10 mouse cellular contexts compared by ENCODE assay signal in genomic region chr9:101017734-101018516, GRCm38 (mm10). TPM values are rescaled to one million over a fixed set of nuclear protein-coding genes. Genes with fewer than 3 reads are reported as not detected.
DNase-seq lines count a peak whose midpoint lies in the region; ATAC-seq and TF ChIP-seq lines count a peak whose summit lies in the region.
"Had no signal": no experiment of that assay in that cellular context is flagged by ENCODE, and none has a peak within 500 bp of the region (broad histone marks: within the 10 kb centered on the region; RNA-seq: fewer than 3 reads in every experiment).

No protein-coding gene starts in this region.

- no peak for TF ChIP-seq RAD21 in MEL (IDR thresholded peaks at IDR 0.05; ENCODE audit: low read depth, low read length)

- H3K4me1 ChIP-seq in MEL (ENCODE audit: control insufficient read depth in 1 of 2, insufficient read depth in 2 of 2, low read length in 2 of 2): no peaks in the 10 kb centered on the region
- no peaks in the 10 kb centered on the region for H3K4me1 ChIP-seq in hindbrain, embryonic 10.5 days (replicated peaks)
- H3K4me1 ChIP-seq in midbrain, embryonic 11.5 days (ENCODE audit: control insufficient read depth, insufficient read depth, low read length): no peaks in the 10 kb centered on the region
- H3K4me1 ChIP-seq: midbrain, embryonic 12.5 days had no signal

- H3K27me3 ChIP-seq in MEL (ENCODE audit: control insufficient read depth in 1 of 2, insufficient read depth in 2 of 2, low read length in 2 of 2): no peaks in the 10 kb centered on the region
- H3K27me3 ChIP-seq in hindbrain, embryonic 10.5 days (ENCODE audit: insufficient read depth, poor library complexity, severe bottlenecking): no peaks in the 10 kb centered on the region
- no peaks in the 10 kb centered on the region for H3K27me3 ChIP-seq in midbrain, embryonic 11.5 days (ENCODE audit: control insufficient read depth, insufficient read depth, low read length)
- H3K27me3 ChIP-seq: midbrain, embryonic 12.5 days had no signal

- DNase-seq in layer of hippocampus, adult 2 months (ENCODE audit: low spot score in 2 of 2): no peak
- DNase-seq in layer of hippocampus, adult 8-10 months (ENCODE audit: low spot score in 2 of 2): no peak
- peak; percentile 25 for DNase-seq in MEL (ENCODE audit: low read depth, low spot score)
- peak; percentile 23 for DNase-seq in embryo, embryonic 11 days
- peak; percentile 41 to 50 for DNase-seq in kidney, postnatal 25 days
- no peak for DNase-seq in hindbrain, embryonic 10.5 days (ENCODE audit: low spot score)
- no peak for DNase-seq in midbrain, embryonic 11.5 days (ENCODE audit: low spot score, missing footprints)
- DNase-seq: cerebellum, postnatal 36 days had no signal

- WGBS in hindbrain, embryonic 10.5 days: 79% methylated on average over 15 of the region's 15 CpGs
- 87% methylated on average over 15 of the region's 15 CpGs for WGBS in midbrain, embryonic 11.5 days

- H3K36me3 ChIP-seq in MEL (ENCODE audit: control insufficient read depth in 1 of 2, insufficient read depth in 2 of 2, low read length in 2 of 2): no peaks in the 10 kb centered on the region
- H3K36me3 ChIP-seq in hindbrain, embryonic 10.5 days: peaks cover 28% of the 10 kb centered on the region
- H3K36me3 ChIP-seq in midbrain, embryonic 11.5 days (ENCODE audit: control insufficient read depth, insufficient read depth, low read length): 0 out of 2 replicates have a peak, but pooled peaks cover 2% of the 10 kb centered on the region

- no peak overlapping the region for H3K4me2 ChIP-seq in midbrain, embryonic 11.5 days
- H3K4me2 ChIP-seq: midbrain, embryonic 12.5 days had no signal

- no peak for TF ChIP-seq EP300 in MEL (IDR thresholded peaks at IDR 0.05; ENCODE audit: low read depth in 1 of 2, low read length in 2 of 2)

- H3K79me2 ChIP-seq in MEL (ENCODE audit: control insufficient read depth, insufficient read depth, low read length, poor library complexity): no peaks in the 10 kb centered on the region

- no peak overlapping the region for H3K9ac ChIP-seq in MEL (ENCODE audit: control insufficient read depth, low read depth, low read length, poor library complexity, severe bottlenecking)
- no peak overlapping the region for H3K9ac ChIP-seq in midbrain, embryonic 11.5 days (ENCODE audit: low read length)
- H3K9ac ChIP-seq: midbrain, embryonic 12.5 days had no signal

- no peaks in the 10 kb centered on the region for H3K9me3 ChIP-seq in MEL (replicated peaks; ENCODE audit: insufficient read depth, low read length)
- peaks cover 4% of the 10 kb centered on the region; the same call in 1 of the 2 replicates for H3K9me3 ChIP-seq in hindbrain, embryonic 10.5 days
- no peaks in the 10 kb centered on the region; the same call in 1 of the 2 replicates for H3K9me3 ChIP-seq in midbrain, embryonic 11.5 days (ENCODE audit: control insufficient read depth, low read length)
- H3K9me3 ChIP-seq: midbrain, embryonic 12.5 days had no signal

- peak; percentile 52 for TF ChIP-seq CTCF in layer of hippocampus, adult 2 months (conservative IDR thresholded peaks at IDR 0.05)
- TF ChIP-seq CTCF in MEL (IDR thresholded peaks at IDR 0.05 in 2 of 3, conservative IDR thresholded peaks at IDR 0.05 in 1 of 3; ENCODE audit: control insufficient read depth in 1 of 3, insufficient read depth in 1 of 3, low read depth in 2 of 3, low read length in 3 of 3, poor library complexity in 1 of 3, severe bottlenecking in 1 of 3): peak in 1 of 3 experiments; percentile 13; a peak in 1 of 6 replicates

- no peak overlapping the region for H3K4me3 ChIP-seq in layer of hippocampus, adult 2 months
- no peak overlapping the region for H3K4me3 ChIP-seq in MEL (ENCODE audit: control insufficient read depth in 1 of 2, insufficient read depth in 1 of 2, low read depth in 2 of 2, low read length in 2 of 2)
- H3K4me3 ChIP-seq in hindbrain, embryonic 10.5 days: no peak overlapping the region
- no peak overlapping the region for H3K4me3 ChIP-seq in midbrain, embryonic 11.5 days (ENCODE audit: low read depth, low read length)
- H3K4me3 ChIP-seq: midbrain, embryonic 12.5 days had no signal

- no peak for TF ChIP-seq POLR2A in MEL (IDR thresholded peaks at IDR 0.05; ENCODE audit: control insufficient read depth in 1 of 2, insufficient read depth in 1 of 2, low read depth in 1 of 2, low read length in 2 of 2, poor library complexity in 1 of 2)

- peak overlapping the region; percentile 28; the same call in 1 of the 2 replicates for H3K27ac ChIP-seq in layer of hippocampus, adult 2 months
- no peak overlapping the region for H3K27ac ChIP-seq in MEL (ENCODE audit: control insufficient read depth, low read depth, low read length)
- no peak overlapping the region for H3K27ac ChIP-seq in hindbrain, embryonic 10.5 days
- no peak overlapping the region for H3K27ac ChIP-seq in midbrain, embryonic 11.5 days (ENCODE audit: low read depth, low read length)
- H3K27ac ChIP-seq: midbrain, embryonic 12.5 days had no signal

- ATAC-seq in megakaryocyte progenitor cell, adult 5-6 weeks (replicated peaks; ENCODE audit: poor library complexity): no peak
- ATAC-seq in midbrain, embryonic 11.5 days (ENCODE audit: low FRiP score): no peak

TF ChIP-seq in MEL, 35 proteins besides CTCF, POLR2A, EP300 and RAD21:
- TF ChIP-seq KAT2A (conservative IDR thresholded peaks at IDR 0.05; ENCODE audit: low read depth, low read length): no peak
- no peak for TF ChIP-seq USF1 (IDR thresholded peaks at IDR 0.05; ENCODE audit: low read depth, low read length)
- no peak for TF ChIP-seq ETS1 (IDR thresholded peaks at IDR 0.05; ENCODE audit: low read depth, low read length)
- TF ChIP-seq MAX (IDR thresholded peaks at IDR 0.05; ENCODE audit: low read length): no peak
- no peak for TF ChIP-seq TBP (IDR thresholded peaks at IDR 0.05; ENCODE audit: low read depth, low read length)
- TF ChIP-seq GATA1 (IDR thresholded peaks at IDR 0.05; ENCODE audit: low read depth, low read length): no peak
- no peak for TF ChIP-seq SIN3A (IDR thresholded peaks at IDR 0.05; ENCODE audit: low read length)
- no peak for TF ChIP-seq TCF12 (IDR thresholded peaks at IDR 0.05; ENCODE audit: low read depth, low read length)
- TF ChIP-seq CHD1 (IDR thresholded peaks at IDR 0.05; ENCODE audit: low read depth, low read length): no peak
- TF ChIP-seq TAL1 (IDR thresholded peaks at IDR 0.05; ENCODE audit: low read length): no peak
- TF ChIP-seq JUND (IDR thresholded peaks at IDR 0.05; ENCODE audit: low read depth, low read length): no peak
- no peak for TF ChIP-seq MAFK (IDR thresholded peaks at IDR 0.05; ENCODE audit: borderline replicate concordance, low read depth, low read length)
- no peak for TF ChIP-seq MAZ (IDR thresholded peaks at IDR 0.05; ENCODE audit: low read depth, low read length)
- TF ChIP-seq MEF2A (IDR thresholded peaks at IDR 0.05; ENCODE audit: extremely low read depth, insufficient replicate concordance, low read depth, low read length, poor library complexity, severe bottlenecking): no peak
- TF ChIP-seq CHD2 (IDR thresholded peaks at IDR 0.05; ENCODE audit: low read length): no peak
- no peak for TF ChIP-seq SMC3 (IDR thresholded peaks at IDR 0.05; ENCODE audit: low read depth, low read length)
TF ChIP-seq in MEL: peak in this region for 0.

RNA-seq across cellular contexts. Expression of gene Pccb, which starts 16.8 kb away (rescaled TPM):
- 10 to 100 TPM; 43.5 to 45.5 TPM for total RNA-seq in layer of hippocampus, adult 2 months (2021)
- total RNA-seq in layer of hippocampus, adult 8-10 months (2022): 10 to 100 TPM; 42.8 to 54.5 (median 47.5) TPM
- total RNA-seq in MEL (2012; rRNA removed): 11.5 and 13.2 TPM in 2 replicates
- polyA plus RNA-seq in MEL (2012; ENCODE audit: insufficient read depth in 1 of 2, insufficient read length in 2 of 2, low read depth in 1 of 2, low replicate concordance in 2 of 2, missing spikeins in 1 of 2): 10 to 100 TPM in 1 of 2 experiments, not detected in 1; 21.1 TPM
- 19.4 and 21.7 TPM in 2 replicates for total RNA-seq in megakaryocyte progenitor cell, adult 5-6 weeks (2015)
- total RNA-seq in megakaryocyte progenitor cell, adult 5-6 weeks (2017): 16.0 and 18.2 TPM in 2 replicates
- polyA plus RNA-seq in hindbrain, embryonic 10.5 days (2016; fragmentation: Nextera tagmentation; extraction: Ambion mirVana): 13.2 and 14.2 TPM in 2 replicates
- polyA plus RNA-seq in midbrain, embryonic 11.5 days (2014; fragmentation: Nextera tagmentation; extraction: Ambion mirVana): 14.3 and 15.9 TPM in 2 replicates

RNA-seq across cellular contexts. Expression of gene Msl2, which starts 56.0 kb away (rescaled TPM):
- total RNA-seq in layer of hippocampus, adult 2 months (2021): 10 to 100 TPM; 67.8 to 68.4 TPM
- total RNA-seq in layer of hippocampus, adult 8-10 months (2022): 10 to 100 TPM; 66.6 to 73.6 (median 67.9) TPM
- total RNA-seq in MEL (2012; rRNA removed): 19.7 and 20.5 TPM in 2 replicates
- polyA plus RNA-seq in MEL (2012; ENCODE audit: insufficient read depth in 1 of 2, insufficient read length in 2 of 2, low read depth in 1 of 2, low replicate concordance in 2 of 2, missing spikeins in 1 of 2): 10 to 100 TPM; 29.6 to 39.6 TPM
- total RNA-seq in megakaryocyte progenitor cell, adult 5-6 weeks (2015): 94.2 and 94.6 TPM in 2 replicates
- 37.1 and 45.2 TPM in 2 replicates for total RNA-seq in megakaryocyte progenitor cell, adult 5-6 weeks (2017)
- 3.7 and 4.5 TPM in 2 replicates for polyA plus RNA-seq in hindbrain, embryonic 10.5 days (2016; fragmentation: Nextera tagmentation; extraction: Ambion mirVana)
- polyA plus RNA-seq in midbrain, embryonic 11.5 days (2014; fragmentation: Nextera tagmentation; extraction: Ambion mirVana): 5.6 and 6.0 TPM in 2 replicates

Comparison
In these comparisons a context has a peak if more than half of its experiments do, and no peak if none do; other contexts are left out.
1. DNase-seq: peak in MEL (single experiment), embryo, embryonic 11 days (single experiment) and kidney, postnatal 25 days (2 of 2); none in layer of hippocampus, adult 2 months (0 of 2), layer of hippocampus, adult 8-10 months (0 of 2), hindbrain, embryonic 10.5 days (single experiment) and midbrain, embryonic 11.5 days (single experiment).